Mouse (Mus musculus): ENCODE measurements around the gene Fam166b. TPM values are rescaled to one million over a fixed set of nuclear protein-coding genes. Genes with fewer than 3 reads are reported as not detected.

The Fam166b gene
- polyA plus RNA-seq, 1 experiment = 1.6 TPM

DNA sequence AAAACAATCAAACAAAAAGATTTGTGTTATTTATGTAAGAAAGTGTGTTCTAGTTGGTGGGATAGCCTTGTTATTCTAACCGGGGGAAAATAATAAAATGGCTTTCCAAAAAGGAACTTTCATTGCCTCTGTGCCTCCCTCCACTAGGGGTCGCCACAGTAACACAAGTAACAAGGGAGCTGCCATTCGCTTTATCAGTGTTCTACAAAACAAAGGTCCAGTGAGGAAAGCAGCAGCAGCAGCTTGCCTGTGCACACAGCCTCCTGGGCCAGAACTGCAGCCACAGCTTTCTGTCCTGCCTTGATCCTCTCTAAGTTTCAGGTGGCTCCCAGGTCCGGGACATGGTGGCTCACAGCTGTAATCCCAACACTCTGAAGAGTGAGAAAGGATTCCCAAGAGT is 2.8 kb upstream of the Fam166b start:
- TF ChIP-seq CTCF (IDR thresholded peaks at IDR 0.05; ENCODE audit: control insufficient read depth, insufficient read depth, insufficient replicate concordance, low read depth, low read length) (peak; percentile 40; the same call in 1 of the 2 replicates), POLR2A (IDR thresholded peaks at IDR 0.05; ENCODE audit: control insufficient read depth, low read depth, low read length) (no peak)
- Histone ChIP-seq H3K27me3 (ENCODE audit: control insufficient read depth, insufficient read depth, low read length) (no peaks in the 10 kb centered on the region), H3K36me3 (ENCODE audit: control insufficient read depth, insufficient read depth, low read length) (no peaks in the 10 kb centered on the region), H3K4me1 (ENCODE audit: control insufficient read depth, insufficient read depth, low read length) (peaks cover 12% of the 10 kb centered on the region), H3K27ac (ENCODE audit: control insufficient read depth, insufficient read depth, low read depth, low read length) (no peak overlapping the region), H3K4me3 (ENCODE audit: control insufficient read depth, low read depth, low read length) (no peak overlapping the region)

DNA sequence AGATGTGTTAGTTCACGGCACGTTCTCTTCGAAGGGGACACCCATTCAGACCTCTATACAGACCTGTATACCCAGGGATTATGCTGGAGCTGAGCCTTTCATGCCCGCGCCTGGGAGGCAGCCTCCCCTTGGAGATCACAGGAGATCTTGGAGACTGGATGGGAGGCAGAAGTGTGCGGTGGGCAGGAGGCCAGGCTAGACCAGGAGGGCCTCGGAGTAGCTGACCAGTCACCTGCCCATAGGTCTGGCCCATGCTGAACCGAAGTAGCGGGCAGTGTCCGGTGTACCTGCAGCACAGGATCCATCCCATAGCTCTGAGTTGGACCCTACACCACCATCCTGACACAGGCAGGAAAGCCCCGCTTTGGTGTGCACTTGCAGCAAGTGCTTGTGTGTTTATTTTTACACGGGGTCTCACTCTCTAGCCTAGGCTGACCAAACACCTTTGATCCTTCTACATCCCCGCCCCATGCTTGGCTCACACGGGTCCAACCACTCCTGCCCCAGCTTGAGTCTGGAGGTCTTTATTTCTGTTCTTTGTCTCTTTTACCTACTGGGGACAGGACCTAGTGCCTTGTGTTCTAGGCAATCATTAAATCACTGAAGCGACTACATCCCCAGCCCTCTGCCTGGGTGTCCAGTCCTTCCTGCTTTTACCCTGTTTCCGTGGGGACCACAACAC is 613 bp downstream of the Fam166b start:
- TF ChIP-seq CTCF (IDR thresholded peaks at IDR 0.05; ENCODE audit: control insufficient read depth, insufficient read depth, insufficient replicate concordance, low read depth, low read length) (no peak), POLR2A (IDR thresholded peaks at IDR 0.05; ENCODE audit: control insufficient read depth, low read depth, low read length) (no peak)
- no peaks in the 10 kb centered on the region for H3K27me3 ChIP-seq (ENCODE audit: control insufficient read depth, insufficient read depth, low read length)
- no peak overlapping the region for H3K4me3 ChIP-seq (ENCODE audit: control insufficient read depth, low read depth, low read length)
- H3K4me1 ChIP-seq (ENCODE audit: control insufficient read depth, insufficient read depth, low read length) = peaks cover 27% of the 10 kb centered on the region
- no peaks in the 10 kb centered on the region for H3K36me3 ChIP-seq (ENCODE audit: control insufficient read depth, insufficient read depth, low read length)
- H3K27ac ChIP-seq (ENCODE audit: control insufficient read depth, insufficient read depth, low read depth, low read length) = no peak overlapping the region

DNA sequence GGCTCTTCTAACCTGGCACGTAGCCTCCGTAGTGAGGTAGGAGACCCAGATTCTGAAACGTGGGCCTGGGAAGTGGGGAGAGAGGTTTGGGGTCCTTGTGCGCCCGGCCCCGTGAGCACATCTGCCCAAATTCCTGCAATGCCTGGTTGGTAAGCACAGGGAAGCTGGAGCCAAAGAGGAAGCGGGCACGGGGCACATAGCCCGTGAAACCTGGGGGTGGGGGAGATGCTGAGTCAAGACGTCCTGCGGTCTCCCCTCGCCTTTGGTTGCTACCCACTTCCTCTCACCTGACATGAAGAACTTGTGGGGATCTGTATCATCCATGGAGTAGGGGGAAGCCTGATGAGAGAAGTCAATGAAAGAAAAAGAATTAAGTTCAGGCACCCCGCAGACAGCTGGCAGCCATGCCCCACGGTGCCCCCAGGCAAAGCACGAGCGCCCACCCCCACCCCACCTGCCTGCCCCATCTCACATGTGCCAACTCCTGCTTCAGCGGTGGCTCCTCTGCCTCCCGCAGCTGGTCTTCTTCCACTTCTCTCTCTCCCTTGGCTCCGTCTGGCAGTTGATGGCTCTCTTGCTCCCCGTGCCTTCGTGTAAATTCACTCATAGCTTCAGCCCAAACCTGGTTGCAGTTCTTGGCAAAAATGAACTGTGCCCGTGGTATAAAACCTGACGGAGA is 1.3 kb downstream of the Fam166b start:
- no peak for TF ChIP-seq CTCF (IDR thresholded peaks at IDR 0.05; ENCODE audit: control insufficient read depth, insufficient read depth, insufficient replicate concordance, low read depth, low read length)
- no peak for TF ChIP-seq POLR2A (IDR thresholded peaks at IDR 0.05; ENCODE audit: control insufficient read depth, low read depth, low read length)
- no peaks in the 10 kb centered on the region for H3K27me3 ChIP-seq (ENCODE audit: control insufficient read depth, insufficient read depth, low read length)
- no peak overlapping the region for H3K27ac ChIP-seq (ENCODE audit: control insufficient read depth, insufficient read depth, low read depth, low read length)
- no peak overlapping the region for H3K4me3 ChIP-seq (ENCODE audit: control insufficient read depth, low read depth, low read length)
- H3K36me3 ChIP-seq (ENCODE audit: control insufficient read depth, insufficient read depth, low read length) = no peaks in the 10 kb centered on the region
- H3K4me1 ChIP-seq (ENCODE audit: control insufficient read depth, insufficient read depth, low read length) = peaks cover 27% of the 10 kb centered on the region

DNA sequence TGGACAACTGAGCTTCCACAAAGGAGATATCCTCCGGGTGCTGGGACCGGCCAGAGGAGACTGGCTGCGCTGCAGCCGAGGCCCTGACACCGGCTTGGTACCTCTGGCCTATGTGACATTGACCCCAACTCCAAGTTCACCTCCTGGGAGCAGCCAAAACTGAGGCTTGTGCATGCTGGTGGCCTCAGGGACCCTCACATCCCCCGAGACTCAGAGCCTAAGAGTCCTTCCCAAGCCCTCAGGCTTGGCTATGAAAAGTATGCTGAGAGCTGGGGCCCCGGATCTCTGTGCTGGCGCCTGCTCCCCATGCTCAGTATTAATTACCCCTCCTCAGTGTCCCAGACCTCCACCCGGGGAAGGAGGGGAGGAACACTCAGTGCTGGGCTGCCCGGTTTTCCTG is 2.4 kb downstream of the Fam166b start:
- Histone ChIP-seq H3K27me3 (ENCODE audit: control insufficient read depth, insufficient read depth, low read length) (no peaks in the 10 kb centered on the region), H3K27ac (ENCODE audit: control insufficient read depth, insufficient read depth, low read depth, low read length) (no peak overlapping the region)
- no peak for TF ChIP-seq CTCF (IDR thresholded peaks at IDR 0.05; ENCODE audit: control insufficient read depth, insufficient read depth, insufficient replicate concordance, low read depth, low read length)
- TF ChIP-seq POLR2A (IDR thresholded peaks at IDR 0.05; ENCODE audit: control insufficient read depth, low read depth, low read length) = no peak

DNA sequence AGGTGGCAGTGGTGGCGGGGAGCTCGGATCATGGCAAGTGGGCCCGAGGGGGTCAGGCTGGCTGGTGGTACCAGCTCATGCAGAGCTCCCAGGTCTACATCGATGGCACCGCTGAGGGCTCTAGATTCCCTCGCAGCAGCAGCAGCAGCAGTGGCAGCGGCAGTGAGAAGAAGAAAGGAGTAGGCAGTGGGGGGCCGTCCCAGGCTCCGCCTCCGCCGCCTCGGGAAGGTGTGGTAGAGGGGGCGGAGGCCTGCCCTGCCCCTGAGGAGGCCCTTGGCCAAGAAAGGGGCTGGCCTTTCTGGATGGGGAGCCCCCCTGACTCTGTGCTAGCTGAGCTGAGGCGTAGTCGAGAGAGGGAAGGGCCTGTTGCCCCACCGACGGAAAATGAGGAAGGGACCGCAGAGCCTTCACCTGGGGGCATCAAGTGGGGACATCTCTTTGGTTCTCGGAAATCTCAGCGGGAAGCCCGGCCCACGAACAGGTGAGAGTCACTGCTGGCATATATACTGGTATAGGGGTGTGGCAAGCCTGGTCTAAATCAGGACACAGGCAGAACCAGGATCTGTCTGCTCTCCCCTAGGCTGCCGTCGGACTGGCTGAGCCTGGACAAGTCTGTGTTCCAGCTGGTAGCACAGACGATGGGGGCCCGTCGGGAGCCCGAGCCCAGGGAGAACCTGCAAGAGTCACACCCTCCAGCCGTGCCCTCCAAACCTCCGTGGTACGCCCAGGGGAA is 3.1 kb downstream of the Fam166b start:
- TF ChIP-seq POLR2A (IDR thresholded peaks at IDR 0.05; ENCODE audit: control insufficient read depth, low read depth, low read length) (no peak), CTCF (IDR thresholded peaks at IDR 0.05; ENCODE audit: control insufficient read depth, insufficient read depth, insufficient replicate concordance, low read depth, low read length) (no peak)
- peaks cover 27% of the 10 kb centered on the region for H3K4me1 ChIP-seq (ENCODE audit: control insufficient read depth, insufficient read depth, low read length)
- no peaks in the 10 kb centered on the region for H3K27me3 ChIP-seq (ENCODE audit: control insufficient read depth, insufficient read depth, low read length)
- no peak overlapping the region for H3K4me3 ChIP-seq (ENCODE audit: control insufficient read depth, low read depth, low read length)
- H3K36me3 ChIP-seq (ENCODE audit: control insufficient read depth, insufficient read depth, low read length) = no peaks in the 10 kb centered on the region; the same call in 1 of the 2 replicates
- no peak overlapping the region for H3K27ac ChIP-seq (ENCODE audit: control insufficient read depth, insufficient read depth, low read depth, low read length)

More for the DNA sequence above, 2.4 kb downstream of the Fam166b start:
- Histone ChIP-seq H3K36me3 (ENCODE audit: control insufficient read depth, insufficient read depth, low read length) (no peaks in the 10 kb centered on the region; the same call in 1 of the 2 replicates), H3K4me1 (ENCODE audit: control insufficient read depth, insufficient read depth, low read length) (peaks cover 27% of the 10 kb centered on the region), H3K4me3 (ENCODE audit: control insufficient read depth, low read depth, low read length) (no peak overlapping the region)

DNA sequence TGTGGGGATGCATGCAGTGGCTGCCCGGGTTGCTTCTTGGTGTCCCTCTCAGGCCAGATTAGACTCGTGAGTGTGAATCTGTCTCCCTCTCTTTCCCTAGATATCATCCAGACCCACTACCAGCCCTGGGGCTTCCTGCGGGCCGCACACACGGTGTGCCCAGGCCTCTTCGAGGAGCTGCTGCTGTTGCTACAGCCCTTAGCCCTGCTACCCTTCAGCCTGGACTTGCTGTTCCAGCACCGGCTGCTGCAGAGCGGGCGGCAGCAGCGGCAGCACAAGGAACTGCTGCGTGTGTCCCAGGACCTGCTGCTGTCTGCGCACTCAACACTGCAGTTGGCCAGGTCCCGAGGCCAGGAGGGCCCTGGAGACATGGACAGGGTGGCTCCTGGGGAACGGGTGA is 3.7 kb downstream of the Fam166b start:
- H3K4me1 ChIP-seq (ENCODE audit: control insufficient read depth, insufficient read depth, low read length) = peaks cover 27% of the 10 kb centered on the region
- TF ChIP-seq CTCF (IDR thresholded peaks at IDR 0.05; ENCODE audit: control insufficient read depth, insufficient read depth, insufficient replicate concordance, low read depth, low read length) (no peak), POLR2A (IDR thresholded peaks at IDR 0.05; ENCODE audit: control insufficient read depth, low read depth, low read length) (no peak)
- H3K27ac ChIP-seq (ENCODE audit: control insufficient read depth, insufficient read depth, low read depth, low read length) = no peak overlapping the region
- H3K36me3 ChIP-seq (ENCODE audit: control insufficient read depth, insufficient read depth, low read length) = no peaks in the 10 kb centered on the region; the same call in 1 of the 2 replicates
- H3K27me3 ChIP-seq (ENCODE audit: control insufficient read depth, insufficient read depth, low read length) = no peaks in the 10 kb centered on the region
- no peak overlapping the region for H3K4me3 ChIP-seq (ENCODE audit: control insufficient read depth, low read depth, low read length)

DNA sequence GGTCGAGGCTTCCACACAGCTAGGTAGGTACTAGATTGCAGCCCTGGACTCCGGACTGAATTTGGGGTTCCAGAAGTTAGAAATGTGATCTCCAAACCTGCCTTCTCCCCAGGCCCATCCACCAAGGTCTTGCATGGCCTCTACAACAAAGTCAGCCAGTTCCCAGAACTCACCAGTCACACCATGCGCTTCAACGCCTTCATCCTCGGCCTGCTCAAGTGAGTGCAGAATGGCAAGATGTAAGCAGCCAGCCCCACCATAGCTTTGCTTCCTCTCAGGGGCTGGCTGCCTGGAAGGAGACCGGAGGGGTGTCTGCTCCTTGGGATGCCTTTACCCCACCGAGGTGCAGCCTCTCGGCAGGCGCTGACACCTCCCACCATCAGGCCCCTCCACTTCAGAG is 4.9 kb downstream of the Fam166b start:
- no peak overlapping the region for H3K27ac ChIP-seq (ENCODE audit: control insufficient read depth, insufficient read depth, low read depth, low read length)
- TF ChIP-seq POLR2A (IDR thresholded peaks at IDR 0.05; ENCODE audit: control insufficient read depth, low read depth, low read length) (no peak), CTCF (IDR thresholded peaks at IDR 0.05; ENCODE audit: control insufficient read depth, insufficient read depth, insufficient replicate concordance, low read depth, low read length) (no peak)
- no peaks in the 10 kb centered on the region for H3K27me3 ChIP-seq (ENCODE audit: control insufficient read depth, insufficient read depth, low read length)
- peaks cover 27% of the 10 kb centered on the region for H3K4me1 ChIP-seq (ENCODE audit: control insufficient read depth, insufficient read depth, low read length)
- no peaks in the 10 kb centered on the region; the same call in 1 of the 2 replicates for H3K36me3 ChIP-seq (ENCODE audit: control insufficient read depth, insufficient read depth, low read length)
- H3K4me3 ChIP-seq (ENCODE audit: control insufficient read depth, low read depth, low read length) = no peak overlapping the region
